Mouse (Mus musculus) erythroblast, embryonic 14.5 days (primary cell): Measurements from ENCODE around the gene Zfp652.

ENCODE experiments used
- GATA1 ChIP-seq: IDR thresholded peaks from 2 replicates; pipeline ENCODE4 v1.6.1; 2012; ENCODE audit warnings: low read length, inconsistent platforms, mixed read lengths
- TAL1 ChIP-seq: IDR thresholded peaks from 3 replicates; pipeline ENCODE4 v1.6.1; 2012; ENCODE audit warnings: low read length, inconsistent platforms, mixed read lengths

- TF ChIP-seq GATA1 (no peak), TAL1 (no peak)
Measured at GRCm38 (mm10) chr11:95789451-95789891, 77.0 kb downstream of the Zfp652 start.
